Mouse (Mus musculus): ENCODE measurements around the gene Sdhd. TPM values are rescaled to one million over a fixed set of nuclear protein-coding genes. Genes with fewer than 3 reads are reported as not detected.
A peak's percentile ranks its signal among the peaks of the same experiment; 100 is the strongest.

The Sdhd gene
- polyA plus RNA-seq, 1 experiment from 2014 or later: 503 TPM

DNA sequence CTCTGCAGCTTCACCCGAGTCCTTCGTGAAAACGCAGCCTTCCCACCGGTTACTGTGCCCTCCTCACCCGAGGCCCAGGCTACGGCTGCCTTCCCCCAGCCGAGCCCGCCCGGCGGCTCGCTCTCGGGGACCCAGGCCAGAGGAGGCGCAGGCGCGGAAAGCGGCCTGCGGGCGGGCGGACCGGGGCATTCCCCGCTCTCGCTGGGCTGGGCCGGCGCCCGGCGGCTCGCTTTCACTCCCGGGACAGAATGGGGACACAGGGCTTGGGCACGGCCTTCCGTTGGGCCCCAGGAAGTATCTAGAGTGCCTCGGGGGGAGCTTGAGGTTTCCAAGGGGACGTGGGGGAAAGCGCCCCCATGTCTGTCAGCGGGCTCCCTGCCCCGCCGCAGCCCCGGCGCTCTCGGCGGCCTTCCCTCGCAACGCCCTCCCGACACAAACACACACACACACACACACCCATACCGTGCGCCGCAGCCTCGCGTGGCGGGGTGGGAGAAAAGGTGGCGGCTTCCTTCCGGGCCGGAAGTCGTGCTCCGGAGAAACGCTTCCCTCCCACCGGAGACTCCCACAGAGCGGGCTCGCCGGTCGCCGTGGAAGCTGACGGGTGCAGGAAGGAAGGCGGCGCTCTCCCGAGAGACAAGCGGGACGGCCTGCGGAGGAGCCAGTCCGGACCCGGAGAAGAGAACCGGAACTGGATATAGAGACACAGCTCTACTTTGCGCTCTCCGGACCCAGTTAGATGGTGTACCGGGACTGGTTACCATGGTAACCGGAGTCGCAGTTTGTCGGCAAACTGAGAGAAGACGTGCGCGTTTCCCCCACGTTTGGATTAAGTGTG is 13.4 kb upstream of the Sdhd start, which contains the start of the genes Pih1d2 and Nkapd1:
Pih1d2 (plus strand) TSS at position 556 of the 838 bp plus-strand sequence.
Nkapd1 (minus strand) TSS at position 699 of the 838 bp plus-strand sequence.
- DNase-seq (ENCODE audit: low spot score) (peak; percentile 83), ATAC-seq (replicated peaks; ENCODE audit: low FRiP score) (peak; percentile 92)
- H3K27ac ChIP-seq (ENCODE audit: low read depth, low read length): peak within 1 kb of the TSS; percentile 96
- H3K4me2 ChIP-seq: peak within 1 kb of the TSS; percentile 70
- H3K4me1 ChIP-seq (replicated peaks; ENCODE audit: control insufficient read depth, insufficient read depth, low read length): 0 out of 2 replicates have a peak, but pooled peaks cover 2% of the 10 kb centered on the region
- H3K4me3 ChIP-seq (ENCODE audit: low read depth, low read length): peak within 1 kb of the TSS; percentile 96
- H3K9ac ChIP-seq (ENCODE audit: low read depth, low read length): peak within 1 kb of the TSS; percentile 95
- no peaks in the 10 kb centered on the region for H3K27me3 ChIP-seq (replicated peaks; ENCODE audit: control insufficient read depth, insufficient read depth, low read length)
- H3K9me3 ChIP-seq (ENCODE audit: control insufficient read depth, low read length): no peaks in the 10 kb centered on the region
- under 1% methylated on average over 80 of the region's 81 CpGs for WGBS
- H3K36me3 ChIP-seq (ENCODE audit: control insufficient read depth, insufficient read depth, low read length): peaks cover 20% of the 10 kb centered on the region

DNA sequence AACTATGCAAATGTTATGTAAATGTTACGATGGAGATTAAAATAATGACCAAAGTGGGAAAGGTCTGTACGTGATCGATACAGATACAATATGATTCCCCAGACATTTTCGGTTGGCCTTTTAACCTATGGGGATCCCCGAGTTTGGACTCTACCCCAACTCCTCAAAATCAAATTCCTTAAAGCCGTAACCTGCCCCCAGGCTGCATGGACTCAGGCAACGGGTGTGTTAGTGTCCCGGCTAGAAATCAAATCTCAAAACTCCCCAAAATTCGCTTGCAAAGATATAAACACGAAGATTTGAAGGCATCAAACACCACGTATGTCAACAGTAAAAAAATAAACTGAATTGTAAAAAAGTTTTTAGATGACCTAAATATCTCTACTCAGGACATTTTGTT is 12.5 kb upstream of the Sdhd start:
- Histone ChIP-seq H3K4me1 (replicated peaks; ENCODE audit: control insufficient read depth, insufficient read depth, low read length) (0 out of 2 replicates have a peak, but pooled peaks cover 2% of the 10 kb centered on the region), H3K9ac (ENCODE audit: low read depth, low read length) (peak overlapping the region; percentile 95), H3K4me2 (peak overlapping the region; percentile 70), H3K36me3 (ENCODE audit: control insufficient read depth, insufficient read depth, low read length) (peaks cover 20% of the 10 kb centered on the region), H3K27ac (ENCODE audit: low read depth, low read length) (no peak overlapping the region; the same call in 1 of the 2 replicates), H3K4me3 (ENCODE audit: low read depth, low read length) (peak overlapping the region; percentile 96), H3K9me3 (ENCODE audit: control insufficient read depth, low read length) (no peaks in the 10 kb centered on the region), H3K27me3 (replicated peaks; ENCODE audit: control insufficient read depth, insufficient read depth, low read length) (no peaks in the 10 kb centered on the region)
- DNase-seq (ENCODE audit: low spot score) (no peak), ATAC-seq (replicated peaks; ENCODE audit: low FRiP score) (no peak)
- WGBS: 35% methylated on average over 11 of the region's 11 CpGs

DNA sequence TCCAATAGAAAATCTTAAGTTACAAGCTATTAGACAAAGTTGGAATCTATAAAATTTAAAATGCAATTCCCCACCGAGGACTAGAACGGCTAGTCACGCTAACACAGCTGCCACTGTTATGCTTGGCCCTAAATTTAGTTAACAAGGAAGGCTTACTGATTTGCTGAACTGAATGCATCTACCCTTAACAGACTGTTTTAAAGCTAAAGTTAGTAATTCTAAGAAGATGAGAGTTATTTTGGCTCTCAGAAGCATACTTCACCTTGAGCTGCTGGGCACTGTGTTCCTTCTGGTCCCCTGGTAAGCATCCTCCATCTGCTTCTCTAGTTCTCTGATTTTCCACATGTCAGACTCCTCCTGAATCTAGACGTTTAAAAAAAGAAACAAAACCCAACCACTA is 8.5 kb upstream of the Sdhd start:
- Histone ChIP-seq H3K9me3 (ENCODE audit: control insufficient read depth, low read length) (no peaks in the 10 kb centered on the region), H3K27me3 (replicated peaks; ENCODE audit: control insufficient read depth, insufficient read depth, low read length) (no peaks in the 10 kb centered on the region), H3K4me3 (ENCODE audit: low read depth, low read length) (no peak overlapping the region), H3K4me1 (replicated peaks; ENCODE audit: control insufficient read depth, insufficient read depth, low read length) (0 out of 2 replicates have a peak, but pooled peaks cover 2% of the 10 kb centered on the region), H3K36me3 (ENCODE audit: control insufficient read depth, insufficient read depth, low read length) (peaks cover 32% of the 10 kb centered on the region), H3K4me2 (no peak overlapping the region), H3K27ac (ENCODE audit: low read depth, low read length) (no peak overlapping the region), H3K9ac (ENCODE audit: low read depth, low read length) (no peak overlapping the region)
- ATAC-seq (replicated peaks; ENCODE audit: low FRiP score): no peak
- no peak for DNase-seq (ENCODE audit: low spot score)
- 89% methylated on average over 4 of the region's 4 CpGs for WGBS

DNA sequence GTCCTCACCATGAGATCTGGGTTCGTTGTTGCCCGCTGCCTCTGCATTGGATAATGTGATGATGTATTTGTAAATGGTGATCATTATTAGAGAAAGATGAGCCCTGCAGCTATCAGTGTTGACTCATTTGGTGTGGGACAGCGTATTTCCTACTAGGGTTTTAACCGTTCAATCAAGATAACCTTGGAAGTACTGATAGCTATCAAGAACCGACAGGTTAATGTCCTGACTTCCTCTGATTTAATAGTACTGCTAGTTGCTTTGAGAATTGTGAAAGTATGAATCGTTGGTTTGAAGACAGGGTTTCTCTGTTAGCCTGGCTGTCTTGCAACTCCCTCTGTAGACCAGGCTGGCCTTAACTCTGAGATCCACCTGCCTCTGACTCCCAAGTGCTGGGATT is 726 bp upstream of the Sdhd start:
- peak overlapping the region; percentile 85 for H3K9ac ChIP-seq (ENCODE audit: low read depth, low read length)
- ATAC-seq (replicated peaks; ENCODE audit: low FRiP score): no peak; the same call in 1 of the 2 replicates
- WGBS: 3% methylated on average over 6 of the region's 6 CpGs
- H3K4me3 ChIP-seq (ENCODE audit: low read depth, low read length): peak overlapping the region; percentile 90
- no peaks in the 10 kb centered on the region for H3K27me3 ChIP-seq (replicated peaks; ENCODE audit: control insufficient read depth, insufficient read depth, low read length)
- H3K4me1 ChIP-seq (replicated peaks; ENCODE audit: control insufficient read depth, insufficient read depth, low read length): peaks cover 15% of the 10 kb centered on the region
- no peaks in the 10 kb centered on the region for H3K9me3 ChIP-seq (ENCODE audit: control insufficient read depth, low read length)
- H3K4me2 ChIP-seq: peak overlapping the region; percentile 73
- peaks cover 23% of the 10 kb centered on the region; the same call in 1 of the 2 replicates for H3K36me3 ChIP-seq (ENCODE audit: control insufficient read depth, insufficient read depth, low read length)
- no peak for DNase-seq (ENCODE audit: low spot score)
- peak overlapping the region; percentile 66 for H3K27ac ChIP-seq (ENCODE audit: low read depth, low read length)

DNA sequence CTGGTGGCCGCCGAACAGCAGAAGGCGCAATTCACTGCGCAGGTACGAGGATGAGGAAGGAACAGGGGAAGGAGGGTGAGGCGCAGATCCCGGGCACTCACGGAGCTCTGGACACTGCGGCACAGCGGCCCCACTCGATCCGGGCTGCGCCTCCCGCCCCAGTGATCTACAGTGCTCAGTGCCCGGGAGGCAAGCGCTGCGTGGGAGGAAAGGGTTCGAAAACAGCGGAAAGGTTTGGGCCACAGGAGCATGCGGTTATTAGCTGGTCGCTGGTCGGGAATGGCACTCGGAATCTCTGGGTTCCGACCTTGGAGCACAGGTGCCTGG is 349 bp upstream of the Sdhd start:
- Histone ChIP-seq H3K9me3 (ENCODE audit: control insufficient read depth, low read length) (no peaks in the 10 kb centered on the region), H3K27ac (ENCODE audit: low read depth, low read length) (peak overlapping the region; percentile 66), H3K9ac (ENCODE audit: low read depth, low read length) (peak overlapping the region; percentile 85), H3K4me1 (replicated peaks; ENCODE audit: control insufficient read depth, insufficient read depth, low read length) (peaks cover 15% of the 10 kb centered on the region), H3K4me2 (peak overlapping the region; percentile 73), H3K27me3 (replicated peaks; ENCODE audit: control insufficient read depth, insufficient read depth, low read length) (no peaks in the 10 kb centered on the region), H3K36me3 (ENCODE audit: control insufficient read depth, insufficient read depth, low read length) (peaks cover 24% of the 10 kb centered on the region; the same call in 1 of the 2 replicates), H3K4me3 (ENCODE audit: low read depth, low read length) (peak overlapping the region; percentile 90)
- under 1% methylated on average over 24 of the region's 24 CpGs for WGBS
- DNase-seq (ENCODE audit: low spot score): no peak
- peak; percentile 72 for ATAC-seq (replicated peaks; ENCODE audit: low FRiP score)

DNA sequence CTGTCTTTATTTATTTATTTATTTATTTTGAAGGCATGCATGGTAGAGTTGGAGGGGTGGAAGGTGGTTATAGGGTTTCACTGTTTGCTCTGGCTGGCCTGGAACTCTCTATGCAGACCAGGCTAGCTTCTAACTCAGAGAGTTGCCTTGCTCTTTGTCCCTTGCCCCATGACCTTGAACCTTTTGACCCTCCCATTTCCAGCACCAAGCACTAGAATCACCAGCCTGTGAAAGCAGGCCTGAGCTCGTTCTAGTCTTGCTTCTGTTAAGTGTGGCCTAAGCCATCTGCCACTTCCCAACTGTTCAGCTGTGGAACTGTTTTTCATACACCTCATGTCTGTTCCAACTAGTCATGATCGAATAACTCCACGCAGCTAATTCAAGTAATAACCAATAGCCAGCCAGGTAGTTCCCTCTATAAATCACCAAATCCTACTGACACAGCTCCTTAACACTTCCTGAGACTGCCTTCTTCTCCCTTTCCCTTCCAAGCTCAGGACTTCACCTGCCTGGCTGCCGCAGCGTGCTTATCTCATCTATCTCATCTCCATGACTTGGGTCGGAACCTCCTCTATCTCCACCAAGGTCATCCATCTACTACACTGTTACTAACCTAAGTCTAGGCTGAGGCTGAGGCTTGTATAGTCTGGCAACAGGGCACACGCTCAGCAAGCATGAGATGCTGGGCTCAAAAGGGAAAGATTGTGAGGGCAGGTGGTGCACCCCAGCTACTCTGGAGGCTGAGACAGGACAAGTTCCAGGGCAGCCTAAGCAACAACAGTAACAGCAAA is 1.4 kb downstream of the Sdhd start:
- H3K9ac ChIP-seq (ENCODE audit: low read depth, low read length): peak overlapping the region; percentile 85
- H3K4me2 ChIP-seq: peak overlapping the region; percentile 73
- ATAC-seq (replicated peaks; ENCODE audit: low FRiP score) (0 out of 2 replicates have a peak, but pooled peaks have one; percentile 5), DNase-seq (ENCODE audit: low spot score) (no peak)
- H3K4me3 ChIP-seq (ENCODE audit: low read depth, low read length): peak overlapping the region; percentile 90
- no peaks in the 10 kb centered on the region for H3K27me3 ChIP-seq (replicated peaks; ENCODE audit: control insufficient read depth, insufficient read depth, low read length)
- no peaks in the 10 kb centered on the region for H3K9me3 ChIP-seq (ENCODE audit: control insufficient read depth, low read length)
- 54% methylated on average over 7 of the region's 7 CpGs for WGBS
- peaks cover 31% of the 10 kb centered on the region for H3K36me3 ChIP-seq (ENCODE audit: control insufficient read depth, insufficient read depth, low read length)
- peaks cover 15% of the 10 kb centered on the region for H3K4me1 ChIP-seq (replicated peaks; ENCODE audit: control insufficient read depth, insufficient read depth, low read length)
- H3K27ac ChIP-seq (ENCODE audit: low read depth, low read length): peak overlapping the region; percentile 66

DNA sequence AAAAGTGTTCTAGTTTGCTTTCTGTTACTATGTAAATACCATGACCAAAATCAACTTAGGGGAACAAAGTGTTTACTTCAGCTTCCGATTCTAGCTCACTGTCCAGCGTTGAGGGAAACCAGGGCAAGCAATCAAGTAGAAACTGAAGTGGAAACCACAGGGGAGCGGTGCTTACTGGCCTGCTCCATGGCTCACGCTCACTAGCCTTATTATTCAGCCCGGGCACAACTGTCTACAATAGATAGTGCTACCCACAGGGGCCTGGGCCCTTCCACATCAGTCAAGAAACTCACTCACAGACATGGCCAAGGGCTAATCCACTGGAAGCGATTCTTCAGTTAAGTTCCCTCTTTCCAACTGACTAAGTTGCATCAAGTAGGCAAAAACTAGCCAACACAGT is 2.1 kb downstream of the Sdhd start:
- H3K9ac ChIP-seq (ENCODE audit: low read depth, low read length): peak overlapping the region; percentile 85
- peak; percentile 78 for ATAC-seq (replicated peaks; ENCODE audit: low FRiP score)
- DNase-seq (ENCODE audit: low spot score): peak; percentile 42

DNA sequence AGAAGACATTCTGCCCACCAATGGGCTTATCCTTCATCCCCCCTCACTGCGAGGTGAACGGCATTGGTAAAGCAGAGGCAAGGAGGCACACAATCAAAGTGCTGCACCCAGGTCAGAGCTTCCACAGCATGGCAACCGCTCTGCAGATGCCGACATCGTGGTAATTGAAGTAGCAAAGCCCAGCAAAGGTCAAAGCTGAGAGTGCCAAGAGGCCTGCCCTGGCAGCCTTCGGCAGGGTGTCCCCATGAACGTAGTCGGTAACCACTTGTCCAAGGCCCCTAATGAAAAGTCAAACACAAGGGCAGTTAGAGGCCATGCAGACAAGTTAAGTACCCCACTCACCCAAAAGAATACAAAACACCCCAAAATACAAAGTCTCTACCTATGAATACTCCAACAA is 6.6 kb downstream of the Sdhd start:
- ATAC-seq (replicated peaks; ENCODE audit: low FRiP score) (no peak), DNase-seq (ENCODE audit: low spot score) (no peak)
- Histone ChIP-seq H3K27ac (ENCODE audit: low read depth, low read length) (no peak overlapping the region), H3K4me3 (ENCODE audit: low read depth, low read length) (no peak overlapping the region), H3K9ac (ENCODE audit: low read depth, low read length) (no peak overlapping the region), H3K4me2 (no peak overlapping the region), H3K4me1 (replicated peaks; ENCODE audit: control insufficient read depth, insufficient read depth, low read length) (peaks cover 8% of the 10 kb centered on the region), H3K36me3 (ENCODE audit: control insufficient read depth, insufficient read depth, low read length) (peaks cover 40% of the 10 kb centered on the region), H3K27me3 (replicated peaks; ENCODE audit: control insufficient read depth, insufficient read depth, low read length) (no peaks in the 10 kb centered on the region), H3K9me3 (ENCODE audit: control insufficient read depth, low read length) (no peaks in the 10 kb centered on the region)
- 93% methylated on average over 8 of the region's 8 CpGs for WGBS

More for the DNA sequence above, 2.1 kb downstream of the Sdhd start:
- no peaks in the 10 kb centered on the region for H3K9me3 ChIP-seq (ENCODE audit: control insufficient read depth, low read length)
- H3K4me3 ChIP-seq (ENCODE audit: low read depth, low read length): peak overlapping the region; percentile 90
- no peaks in the 10 kb centered on the region for H3K27me3 ChIP-seq (replicated peaks; ENCODE audit: control insufficient read depth, insufficient read depth, low read length)
- peak overlapping the region; percentile 66 for H3K27ac ChIP-seq (ENCODE audit: low read depth, low read length)
- WGBS: 43% methylated on average over 6 of the region's 6 CpGs
- peaks cover 36% of the 10 kb centered on the region for H3K36me3 ChIP-seq (ENCODE audit: control insufficient read depth, insufficient read depth, low read length)
- H3K4me2 ChIP-seq: peak overlapping the region; percentile 73
- H3K4me1 ChIP-seq (replicated peaks; ENCODE audit: control insufficient read depth, insufficient read depth, low read length): peaks cover 15% of the 10 kb centered on the region
